Mouse (Mus musculus): ENCODE results near the gene Reck. TPM values are rescaled to one million over a fixed set of nuclear protein-coding genes. Genes with fewer than 3 reads are reported as not detected.

Gene Reck
- polyA plus RNA-seq, 2 experiments, result 1.6 to 1.7 TPM

DNA sequence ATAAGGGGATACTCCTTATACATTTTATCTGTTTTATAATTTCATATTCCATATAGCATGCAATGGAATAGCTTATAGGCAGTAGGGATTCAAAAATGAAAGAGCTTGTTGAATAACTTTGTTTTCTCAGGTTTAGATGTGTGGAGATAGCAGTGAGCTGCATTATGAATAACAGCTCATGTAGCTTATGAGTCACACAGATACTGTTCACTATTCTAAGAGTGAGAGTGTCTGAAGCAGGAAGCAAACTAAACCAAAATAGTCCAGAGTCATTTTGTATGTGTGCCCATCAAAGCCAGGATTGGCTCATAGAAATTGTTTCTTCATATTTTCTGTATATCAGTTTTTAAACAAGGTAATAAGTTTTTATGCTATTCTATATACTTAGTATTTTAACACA, 21.9 kb downstream of the Reck start:
- ATAC-seq (ENCODE audit: insufficient read depth), result no peak
- no peak overlapping the region for H3K4me3 ChIP-seq (ENCODE audit: insufficient read depth in 1 of 2, low read depth in 2 of 2, low read length in 2 of 2)
- no peaks in the 10 kb centered on the region for H3K36me3 ChIP-seq (replicated peaks; ENCODE audit: control insufficient read depth, insufficient read depth, low read depth)

DNA sequence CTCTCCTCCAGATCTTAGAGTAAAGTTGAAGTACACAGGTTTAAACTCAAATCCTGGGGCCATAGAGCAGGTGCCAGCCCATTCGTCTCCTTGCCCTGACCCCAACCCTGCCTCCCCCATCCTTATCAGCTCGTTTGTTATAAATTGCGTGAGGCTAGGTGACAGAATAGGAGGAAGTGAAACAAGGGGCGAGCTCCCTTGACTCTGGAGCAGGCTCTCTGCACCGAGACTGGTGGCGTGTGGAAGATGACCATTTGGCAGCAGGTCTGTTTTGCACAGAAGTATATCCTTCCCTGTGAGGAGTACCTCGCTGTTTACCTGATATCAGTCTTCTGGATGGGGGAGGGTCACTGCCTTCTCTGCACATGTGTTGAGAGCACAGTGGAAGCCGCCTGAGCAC, 23.9 kb downstream of the Reck start:
- no peaks in the 10 kb centered on the region for H3K36me3 ChIP-seq (replicated peaks; ENCODE audit: control insufficient read depth, insufficient read depth, low read depth)
- H3K4me3 ChIP-seq (ENCODE audit: insufficient read depth in 1 of 2, low read depth in 2 of 2, low read length in 2 of 2), result no peak overlapping the region
- H3K27me3 ChIP-seq (ENCODE audit: control insufficient read depth, insufficient read depth, low read length), result no peaks in the 10 kb centered on the region
- DNase-seq (ENCODE audit: low read depth in 3 of 3, low spot score in 3 of 3) (no peak), ATAC-seq (ENCODE audit: insufficient read depth) (no peak)
- TF ChIP-seq EP300 (IDR thresholded peaks at IDR 0.05; ENCODE audit: low read depth) (no peak), CTCF (IDR thresholded peaks at IDR 0.05; ENCODE audit: low read depth) (no peak)
- H3K27ac ChIP-seq, result no peak overlapping the region
- no peak overlapping the region for H3K9ac ChIP-seq (replicated peaks)
- no peaks in the 10 kb centered on the region for H3K9me3 ChIP-seq (ENCODE audit: control insufficient read depth, low read length)
- H3K4me1 ChIP-seq (replicated peaks; ENCODE audit: control insufficient read depth in 2 of 2, insufficient read depth in 2 of 2, low read length in 1 of 2), result peaks cover 0 to 3% of the 10 kb centered on the region in 2 experiments; a peak in 2 of 4 replicates
- WGBS (ENCODE audit: insufficient replicate concordance), result 12% methylated on average over 8 of the region's 8 CpGs
- H3K4me2 ChIP-seq (ENCODE audit: low read depth), result no peak overlapping the region

More for the DNA sequence above, 21.9 kb downstream of the Reck start:
- no peak for TF ChIP-seq EP300 (IDR thresholded peaks at IDR 0.05; ENCODE audit: low read depth)
- no peak for TF ChIP-seq CTCF (IDR thresholded peaks at IDR 0.05; ENCODE audit: low read depth)
- no peak for DNase-seq (ENCODE audit: low read depth in 3 of 3, low spot score in 3 of 3)
- Histone ChIP-seq H3K27ac (no peak overlapping the region), H3K27me3 (ENCODE audit: control insufficient read depth, insufficient read depth, low read length) (no peaks in the 10 kb centered on the region), H3K4me2 (ENCODE audit: low read depth) (no peak overlapping the region), H3K9me3 (ENCODE audit: control insufficient read depth, low read length) (no peaks in the 10 kb centered on the region), H3K9ac (replicated peaks) (no peak overlapping the region), H3K4me1 (replicated peaks; ENCODE audit: control insufficient read depth in 2 of 2, insufficient read depth in 2 of 2, low read length in 1 of 2) (peaks cover 0 to 3% of the 10 kb centered on the region in 2 experiments; a peak in 3 of 4 replicates)

DNA sequence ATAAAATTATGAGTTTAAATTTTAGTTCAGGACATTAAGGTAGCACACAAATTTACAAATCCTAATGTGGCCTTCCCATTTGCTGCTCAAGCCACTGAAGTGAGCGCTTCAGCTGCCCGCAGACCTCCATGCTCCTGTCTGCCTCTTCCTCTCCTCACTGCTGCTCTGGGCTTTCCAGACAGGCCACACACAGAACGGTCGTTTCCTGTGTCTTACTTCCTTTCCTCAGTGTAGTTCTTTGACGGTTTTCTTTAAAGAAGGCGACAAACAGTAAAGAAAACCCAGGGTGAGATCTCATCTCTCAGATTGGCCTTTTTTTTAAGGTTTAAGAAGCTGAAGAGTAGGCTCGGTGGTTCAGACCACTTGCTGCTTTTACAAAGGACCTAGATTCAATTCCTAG, 28.4 kb downstream of the Reck start:
- TF ChIP-seq EP300 (IDR thresholded peaks at IDR 0.05; ENCODE audit: low read depth) (no peak), CTCF (IDR thresholded peaks at IDR 0.05; ENCODE audit: low read depth) (no peak)
- H3K9ac ChIP-seq (replicated peaks), result no peak overlapping the region
- no peak overlapping the region for H3K4me3 ChIP-seq (ENCODE audit: insufficient read depth in 1 of 2, low read depth in 2 of 2, low read length in 2 of 2)
- H3K4me2 ChIP-seq (ENCODE audit: low read depth), result no peak overlapping the region
- H3K4me1 ChIP-seq (replicated peaks; ENCODE audit: control insufficient read depth in 2 of 2, insufficient read depth in 2 of 2, low read length in 1 of 2), result peaks cover 0 to 3% of the 10 kb centered on the region in 2 experiments; a peak in 2 of 4 replicates
- H3K27me3 ChIP-seq (ENCODE audit: control insufficient read depth, insufficient read depth, low read length), result no peaks in the 10 kb centered on the region
- 15% methylated on average over 7 of the region's 7 CpGs for WGBS (ENCODE audit: insufficient replicate concordance)
- no peak overlapping the region for H3K27ac ChIP-seq
- H3K9me3 ChIP-seq (ENCODE audit: control insufficient read depth, low read length), result no peaks in the 10 kb centered on the region
- H3K36me3 ChIP-seq (replicated peaks; ENCODE audit: control insufficient read depth, insufficient read depth, low read depth), result no peaks in the 10 kb centered on the region
- DNase-seq (ENCODE audit: low read depth in 3 of 3, low spot score in 3 of 3) (no peak), ATAC-seq (ENCODE audit: insufficient read depth) (no peak)

DNA sequence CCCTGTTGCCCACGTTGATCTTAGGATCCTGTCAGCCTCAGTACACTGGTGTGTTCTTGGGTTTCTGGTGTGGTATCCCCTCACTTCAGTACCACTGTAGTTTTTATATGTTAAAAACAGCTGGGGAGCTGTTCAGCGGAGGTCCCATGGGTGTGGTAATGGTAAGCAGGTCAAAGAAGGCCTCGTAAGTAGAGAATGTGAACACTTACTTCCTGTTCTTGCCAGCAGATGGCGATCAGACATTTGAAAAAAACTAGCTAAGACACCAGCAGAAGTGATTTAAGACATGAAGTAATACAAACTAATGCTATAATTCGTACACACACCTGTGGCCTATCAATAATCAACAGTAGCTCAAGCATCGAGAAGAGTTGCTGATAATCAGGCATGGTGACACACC, 31.1 kb downstream of the Reck start:
- H3K4me3 ChIP-seq (ENCODE audit: insufficient read depth in 1 of 2, low read depth in 2 of 2, low read length in 2 of 2), result no peak overlapping the region
- H3K36me3 ChIP-seq (replicated peaks; ENCODE audit: control insufficient read depth, insufficient read depth, low read depth), result no peaks in the 10 kb centered on the region
- no peak for ATAC-seq (ENCODE audit: insufficient read depth)
- H3K27ac ChIP-seq, result no peak overlapping the region
- H3K4me2 ChIP-seq (ENCODE audit: low read depth), result no peak overlapping the region
- no peaks in the 10 kb centered on the region for H3K4me1 ChIP-seq (replicated peaks; ENCODE audit: control insufficient read depth in 2 of 2, insufficient read depth in 2 of 2, low read length in 1 of 2)
- no peak overlapping the region for H3K9ac ChIP-seq (replicated peaks)
- peak; percentile 17 to 43 (median 17) for DNase-seq (ENCODE audit: low read depth in 3 of 3, low spot score in 3 of 3)
- H3K9me3 ChIP-seq (ENCODE audit: control insufficient read depth, low read length), result no peaks in the 10 kb centered on the region
- 19% methylated on average over 6 of the region's 6 CpGs for WGBS (ENCODE audit: insufficient replicate concordance)
- H3K27me3 ChIP-seq (ENCODE audit: control insufficient read depth, insufficient read depth, low read length), result no peaks in the 10 kb centered on the region
- TF ChIP-seq EP300 (IDR thresholded peaks at IDR 0.05; ENCODE audit: low read depth) (no peak), CTCF (IDR thresholded peaks at IDR 0.05; ENCODE audit: low read depth) (peak; percentile 43; the same call in 1 of the 2 replicates)

DNA sequence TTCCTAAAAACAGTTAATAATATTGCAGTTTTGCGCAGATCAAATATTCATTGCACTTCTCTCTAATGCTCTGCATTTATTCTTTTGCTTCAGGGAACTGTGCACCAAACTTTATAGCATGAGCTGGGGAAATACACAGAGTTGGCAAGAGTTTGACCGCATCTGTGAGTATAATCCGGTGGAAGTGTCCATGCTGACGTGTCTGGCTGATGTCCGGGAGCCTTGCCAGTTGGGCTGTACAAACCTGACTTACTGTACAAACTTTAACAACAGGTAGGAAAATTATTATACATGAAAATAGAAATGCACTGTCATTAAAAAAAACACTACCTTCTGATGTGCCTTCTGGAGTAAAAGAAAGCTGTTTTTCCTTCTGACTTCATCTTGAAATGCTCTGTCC, 42.9 kb downstream of the Reck start:
- no peaks in the 10 kb centered on the region for H3K9me3 ChIP-seq (ENCODE audit: control insufficient read depth, low read length)
- 77% methylated on average over 5 of the region's 5 CpGs for WGBS (ENCODE audit: insufficient replicate concordance)
- H3K36me3 ChIP-seq (replicated peaks; ENCODE audit: control insufficient read depth, insufficient read depth, low read depth), result no peaks in the 10 kb centered on the region
- no peak overlapping the region for H3K4me2 ChIP-seq (ENCODE audit: low read depth)
- DNase-seq (ENCODE audit: low read depth in 3 of 3, low spot score in 3 of 3) (no peak), ATAC-seq (ENCODE audit: insufficient read depth) (no peak)
- no peak overlapping the region for H3K4me3 ChIP-seq (ENCODE audit: insufficient read depth in 1 of 2, low read depth in 2 of 2, low read length in 2 of 2)
- no peaks in the 10 kb centered on the region for H3K4me1 ChIP-seq (replicated peaks; ENCODE audit: control insufficient read depth in 2 of 2, insufficient read depth in 2 of 2, low read length in 1 of 2)
- TF ChIP-seq CTCF (IDR thresholded peaks at IDR 0.05; ENCODE audit: low read depth) (no peak), EP300 (IDR thresholded peaks at IDR 0.05; ENCODE audit: low read depth) (no peak)
- H3K9ac ChIP-seq (replicated peaks), result no peak overlapping the region
- no peaks in the 10 kb centered on the region for H3K27me3 ChIP-seq (ENCODE audit: control insufficient read depth, insufficient read depth, low read length)
- H3K27ac ChIP-seq, result no peak overlapping the region

All from liver, embryonic 14.5 days (tissue).